Mouse (Mus musculus): Measurements from ENCODE around the gene Cracr2a. TPM values are rescaled to one million over a fixed set of nuclear protein-coding genes. Genes with fewer than 3 reads are reported as not detected.
A peak's percentile ranks its signal among the peaks of the same experiment; 100 is the strongest.

Gene Cracr2a
- total and polyA plus RNA-seq, 2 experiments, result 0.07 to 0.09 TPM

GRCm38 (mm10) chr6:127538118-127538517 is 23.0 kb upstream of the Cracr2a start:
- WGBS, result 60% methylated on average over 2 of the region's 2 CpGs
- Histone ChIP-seq H3K9ac (ENCODE audit: low read depth, low read length) (no peak overlapping the region), H3K27ac (replicated peaks; ENCODE audit: insufficient read depth, low read depth, low read length) (no peak overlapping the region)

GRCm38 (mm10) chr6:127539226-127539625 is 21.9 kb upstream of the Cracr2a start:
- Histone ChIP-seq H3K27me3 (ENCODE audit: control insufficient read depth, insufficient read depth, low read length) (0 out of 2 replicates have a peak, but pooled peaks cover 2% of the 10 kb centered on the region), H3K36me3 (ENCODE audit: control insufficient read depth, insufficient read depth, low read length) (no peaks in the 10 kb centered on the region)
- TF ChIP-seq POLR2A (IDR thresholded peaks at IDR 0.05; ENCODE audit: extremely low read depth, insufficient read depth, low read length), result no peak
- no peak for TF ChIP-seq CTCF (IDR thresholded peaks at IDR 0.05; ENCODE audit: low read depth, low read length)

More at GRCm38 (mm10) chr6:127538118-127538517, 23.0 kb upstream of the Cracr2a start:
- no peak overlapping the region for H3K4me3 ChIP-seq (ENCODE audit: insufficient read depth, low read depth, low read length)
- no peaks in the 10 kb centered on the region for H3K36me3 ChIP-seq (ENCODE audit: control insufficient read depth, insufficient read depth, low read length)
- no peaks in the 10 kb centered on the region for H3K79me2 ChIP-seq (ENCODE audit: control insufficient read depth, insufficient read depth, low read length)
- H3K27me3 ChIP-seq (ENCODE audit: control insufficient read depth, insufficient read depth, low read length), result 0 out of 2 replicates have a peak, but pooled peaks cover 2% of the 10 kb centered on the region
- no peaks in the 10 kb centered on the region for H3K4me1 ChIP-seq (ENCODE audit: control insufficient read depth, insufficient read depth, low read length)
- DNase-seq (ENCODE audit: extremely low read depth, low read depth, low spot score), result no peak
- TF ChIP-seq CTCF (IDR thresholded peaks at IDR 0.05; ENCODE audit: low read depth, low read length) (no peak), POLR2A (IDR thresholded peaks at IDR 0.05; ENCODE audit: extremely low read depth, insufficient read depth, low read length) (no peak)

GRCm38 (mm10) chr6:127539659-127540058 is 21.5 kb upstream of the Cracr2a start:
- Histone ChIP-seq H3K36me3 (ENCODE audit: control insufficient read depth, insufficient read depth, low read length) (no peaks in the 10 kb centered on the region), H3K27ac (replicated peaks; ENCODE audit: insufficient read depth, low read depth, low read length) (no peak overlapping the region), H3K4me1 (ENCODE audit: control insufficient read depth, insufficient read depth, low read length) (no peaks in the 10 kb centered on the region), H3K79me2 (ENCODE audit: control insufficient read depth, insufficient read depth, low read length) (no peaks in the 10 kb centered on the region), H3K9ac (ENCODE audit: low read depth, low read length) (no peak overlapping the region), H3K4me3 (ENCODE audit: insufficient read depth, low read depth, low read length) (no peak overlapping the region), H3K27me3 (ENCODE audit: control insufficient read depth, insufficient read depth, low read length) (0 out of 2 replicates have a peak, but pooled peaks cover 2% of the 10 kb centered on the region)
- WGBS, result 62% methylated on average over 5 of the region's 5 CpGs
- DNase-seq (ENCODE audit: extremely low read depth, low read depth, low spot score), result no peak
- no peak for TF ChIP-seq CTCF (IDR thresholded peaks at IDR 0.05; ENCODE audit: low read depth, low read length)
- TF ChIP-seq POLR2A (IDR thresholded peaks at IDR 0.05; ENCODE audit: extremely low read depth, insufficient read depth, low read length), result no peak

More at GRCm38 (mm10) chr6:127539226-127539625, 21.9 kb upstream of the Cracr2a start:
- no peak overlapping the region for H3K4me3 ChIP-seq (ENCODE audit: insufficient read depth, low read depth, low read length)
- no peaks in the 10 kb centered on the region for H3K79me2 ChIP-seq (ENCODE audit: control insufficient read depth, insufficient read depth, low read length)
- no peak for DNase-seq (ENCODE audit: extremely low read depth, low read depth, low spot score)
- no peak overlapping the region for H3K27ac ChIP-seq (replicated peaks; ENCODE audit: insufficient read depth, low read depth, low read length)
- no peak overlapping the region for H3K9ac ChIP-seq (ENCODE audit: low read depth, low read length)
- no peaks in the 10 kb centered on the region for H3K4me1 ChIP-seq (ENCODE audit: control insufficient read depth, insufficient read depth, low read length)
- WGBS, result 87% methylated on average over 4 of the region's 4 CpGs

- no peaks in the 10 kb centered on the region for H3K36me3 ChIP-seq (ENCODE audit: control insufficient read depth, insufficient read depth, low read length)
- H3K27me3 ChIP-seq (ENCODE audit: control insufficient read depth, insufficient read depth, low read length), result 0 out of 2 replicates have a peak, but pooled peaks cover 2% of the 10 kb centered on the region
- H3K4me3 ChIP-seq (ENCODE audit: insufficient read depth, low read depth, low read length), result no peak overlapping the region
- TF ChIP-seq CTCF (IDR thresholded peaks at IDR 0.05; ENCODE audit: low read depth, low read length), result no peak
- TF ChIP-seq POLR2A (IDR thresholded peaks at IDR 0.05; ENCODE audit: extremely low read depth, insufficient read depth, low read length), result no peak
- 36% methylated on average over 4 of the region's 4 CpGs for WGBS
- H3K79me2 ChIP-seq (ENCODE audit: control insufficient read depth, insufficient read depth, low read length), result no peaks in the 10 kb centered on the region
- H3K27ac ChIP-seq (replicated peaks; ENCODE audit: insufficient read depth, low read depth, low read length), result no peak overlapping the region
- no peak for DNase-seq (ENCODE audit: extremely low read depth, low read depth, low spot score)
- H3K4me1 ChIP-seq (ENCODE audit: control insufficient read depth, insufficient read depth, low read length), result no peaks in the 10 kb centered on the region
- no peak overlapping the region for H3K9ac ChIP-seq (ENCODE audit: low read depth, low read length)
Observed at GRCm38 (mm10) chr6:127540517-127540916, 20.6 kb upstream of the Cracr2a start.

GRCm38 (mm10) chr6:127541617-127542374 is 19.3 kb upstream of the Cracr2a start:
- Histone ChIP-seq H3K4me3 (ENCODE audit: insufficient read depth, low read depth, low read length) (no peak overlapping the region), H3K27ac (replicated peaks; ENCODE audit: insufficient read depth, low read depth, low read length) (no peak overlapping the region), H3K36me3 (ENCODE audit: control insufficient read depth, insufficient read depth, low read length) (no peaks in the 10 kb centered on the region), H3K9ac (ENCODE audit: low read depth, low read length) (no peak overlapping the region), H3K4me1 (ENCODE audit: control insufficient read depth, insufficient read depth, low read length) (no peaks in the 10 kb centered on the region), H3K27me3 (ENCODE audit: control insufficient read depth, insufficient read depth, low read length) (0 out of 2 replicates have a peak, but pooled peaks cover 2% of the 10 kb centered on the region), H3K79me2 (ENCODE audit: control insufficient read depth, insufficient read depth, low read length) (no peaks in the 10 kb centered on the region)
- TF ChIP-seq POLR2A (IDR thresholded peaks at IDR 0.05; ENCODE audit: extremely low read depth, insufficient read depth, low read length) (no peak), CTCF (IDR thresholded peaks at IDR 0.05; ENCODE audit: low read depth, low read length) (peak; percentile 22; the same call in 1 of the 2 replicates)
- peak; percentile 63 for DNase-seq (ENCODE audit: extremely low read depth, low read depth, low spot score)
- WGBS, result 36% methylated on average over 18 of the region's 18 CpGs

GRCm38 (mm10) chr6:127546676-127547075 is 14.5 kb upstream of the Cracr2a start:
- H3K79me2 ChIP-seq (ENCODE audit: control insufficient read depth, insufficient read depth, low read length), result no peaks in the 10 kb centered on the region
- DNase-seq (ENCODE audit: extremely low read depth, low read depth, low spot score), result peak; percentile 10
- H3K27me3 ChIP-seq (ENCODE audit: control insufficient read depth, insufficient read depth, low read length), result no peaks in the 10 kb centered on the region
- no peak for TF ChIP-seq POLR2A (IDR thresholded peaks at IDR 0.05; ENCODE audit: extremely low read depth, insufficient read depth, low read length)
- TF ChIP-seq CTCF (IDR thresholded peaks at IDR 0.05; ENCODE audit: low read depth, low read length), result no peak
- no peak overlapping the region for H3K4me3 ChIP-seq (ENCODE audit: insufficient read depth, low read depth, low read length)
- 39% methylated on average over 4 of the region's 4 CpGs for WGBS
- no peak overlapping the region for H3K27ac ChIP-seq (replicated peaks; ENCODE audit: insufficient read depth, low read depth, low read length)
- no peak overlapping the region for H3K9ac ChIP-seq (ENCODE audit: low read depth, low read length)
- H3K36me3 ChIP-seq (ENCODE audit: control insufficient read depth, insufficient read depth, low read length), result no peaks in the 10 kb centered on the region
- peaks cover 2% of the 10 kb centered on the region; the same call in 1 of the 2 replicates for H3K4me1 ChIP-seq (ENCODE audit: control insufficient read depth, insufficient read depth, low read length)
